Mouse (Mus musculus) embryonic fibroblast, embryonic 13.5 days (primary cell): ENCODE results near the gene Ankrd11.

ENCODE experiments used
- CTCF ChIP-seq: IDR thresholded peaks from 2 replicates; pipeline ENCODE4 v1.5.1; 2011; ENCODE audit warnings: mild to moderate bottlenecking, control low read depth, low read length, moderate library complexity, borderline replicate concordance; ENCODE audit not compliant: insufficient read depth
- POLR2A ChIP-seq: IDR thresholded peaks from 2 replicates; pipeline ENCODE4 v1.6.1; 2011; ENCODE audit warnings: low read depth, mild to moderate bottlenecking, control low read depth, low read length, moderate library complexity

DNA sequence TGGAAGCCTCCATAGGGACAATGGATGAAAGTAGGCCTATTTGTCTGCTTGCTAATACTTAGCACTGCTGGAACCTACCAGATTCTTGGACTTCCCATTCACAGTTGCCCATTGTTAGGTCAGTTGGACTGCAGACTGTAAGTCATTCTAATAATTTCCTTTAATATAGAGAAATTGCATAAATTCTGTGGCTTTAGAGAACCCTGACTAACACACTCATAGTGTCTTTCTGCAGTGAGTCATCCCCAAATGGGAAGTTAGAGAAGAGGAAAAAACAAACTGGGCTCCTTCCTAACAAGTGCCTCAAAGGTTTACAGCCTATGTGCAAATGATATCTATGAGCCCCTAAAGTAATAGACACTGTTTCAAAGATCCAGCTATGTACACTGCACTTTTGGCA, 108.1 kb downstream of the Ankrd11 start:
- TF ChIP-seq POLR2A (no peak), CTCF (no peak)
